Mouse (Mus musculus) megakaryocyte, embryonic 14.5 days (primary cell): ENCODE results near the gene Dennd6a.

Source experiments
- FLI1 ChIP-seq: IDR thresholded peaks from 2 replicates; pipeline ENCODE4 v1.6.1; 2012; ENCODE audit warnings: low read length, inconsistent platforms, mixed read lengths
- GATA1 ChIP-seq: IDR thresholded peaks from 3 replicates; pipeline ENCODE4 v1.6.1; 2012; ENCODE audit warnings: mixed read lengths, low read length, inconsistent platforms, borderline replicate concordance

- TF ChIP-seq GATA1 = no peak
- no peak for TF ChIP-seq FLI1
These were observed 97.3 kb downstream of the Dennd6a start for GRCm38 (mm10) chr14:26670964-26671363.
